Mouse (Mus musculus) kidney, postnatal 0 days (tissue): Measurements from ENCODE around the gene Krtap19-3. TPM values are rescaled to one million over a fixed set of nuclear protein-coding genes. Genes with fewer than 3 reads are reported as not detected.

ENCODE experiments used
- ATAC-seq: fragments of 200-750 bp; cut with Nextera tagmentation; replicated peaks from 2 replicates; pipeline ENCODE4 v1.8.0; 2017; ENCODE audit warnings: low read depth, moderate number of reproducible peaks, moderate TSS enrichment, moderate library complexity; ENCODE audit not compliant: low FRiP score
- DNase-seq: peaks from one replicate; pipeline ENCODE4 v3.0.0-alpha.2; 2016; ENCODE audit warnings: low spot score
- H3K27ac ChIP-seq: fragments of 300-500 bp; sonication (generic); 2 replicates; pipeline ENCODE4 v1.5.1; 2014; ENCODE audit warnings: mild to moderate bottlenecking
- H3K27me3 ChIP-seq: fragments of 300-500 bp; sonication (generic); 2 replicates; pipeline ENCODE4 v1.6.1; 2014; ENCODE audit warnings: low read length, mixed read lengths; ENCODE audit not compliant: insufficient read depth
- H3K36me3 ChIP-seq: fragments of 300-500 bp; sonication (generic); 2 replicates; pipeline ENCODE4 v1.6.1; 2014; ENCODE audit warnings: low read length, mixed read lengths; ENCODE audit not compliant: insufficient read depth
- H3K4me1 ChIP-seq: fragments of 300-500 bp; sonication (generic); replicated peaks from 2 replicates; pipeline ENCODE4 v1.6.1; 2014; ENCODE audit warnings: antibody characterized with exemption, low read length, mixed read lengths; ENCODE audit not compliant: insufficient read depth
- H3K4me2 ChIP-seq: fragments of 300-500 bp; sonication (generic); 2 replicates; pipeline ENCODE4 v1.6.1; 2014; ENCODE audit warnings: mild to moderate bottlenecking, low read length, moderate library complexity, mixed read lengths
- H3K4me3 ChIP-seq: fragments of 300-500 bp; sonication (generic); replicated peaks from 2 replicates; pipeline ENCODE4 v1.5.1; 2014; ENCODE audit warnings: low read depth, low read length
- H3K9ac ChIP-seq: fragments of 300-500 bp; sonication (generic); 2 replicates; pipeline ENCODE4 v1.6.1; 2014; ENCODE audit warnings: low read depth, low read length
- H3K9me3 ChIP-seq: fragments of 300-500 bp; sonication (generic); replicated peaks from 2 replicates; pipeline ENCODE4 v1.6.1; 2016; ENCODE audit warnings: low read length, inconsistent platforms, mixed read lengths
- CTCF ChIP-seq: IDR thresholded peaks from 2 replicates; pipeline ENCODE4 v1.5.1; 2016; ENCODE audit warnings: antibody characterized with exemption, low read depth, mild to moderate bottlenecking, moderate library complexity
- WGBS: fragments of 180-500 bp; shearing (Covaris S2); extraction: QIAGEN DNeasy Blood & Tissue Kit; methylation state at CpG from one replicate; pipeline ENCODE4 v1.1.7; 2014; 5-methylcytosine and 5-hydroxymethylcytosine counted together
- polyA plus RNA-seq: library from polyadenylated mRNA; unstranded; fragments of >200 nt; fragmentation: Nextera tagmentation; extraction: Ambion mirVana; gene quantifications from 2 replicates; pipeline ENCODE4 v1.2.1, GENCODE M21; 2015

Krtap19-3 gene
- not detected in 2 replicates for polyA plus RNA-seq

DNA sequence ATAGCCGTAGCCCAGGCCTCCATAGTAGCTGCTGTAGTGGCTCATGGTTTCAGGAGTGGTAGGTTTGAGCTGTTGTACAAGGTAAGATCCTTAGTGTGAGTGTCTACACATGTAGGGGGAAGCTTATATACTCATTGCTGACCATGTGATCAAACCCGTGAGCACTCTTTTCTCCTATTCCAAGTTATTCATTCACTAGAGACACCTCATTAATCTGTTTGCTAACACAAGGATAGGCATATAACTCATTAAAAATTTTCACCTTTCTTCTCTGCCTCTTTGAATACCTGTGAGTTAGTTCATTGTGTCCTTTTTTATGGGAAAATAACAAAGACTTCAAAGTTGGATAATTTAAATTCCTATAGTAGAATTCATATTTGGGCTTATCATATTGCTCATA, at the start of gene Krtap19-3:
Gene Krtap19-3, minus strand, starts transcription at position 101 of the 400 bp plus-strand sequence.
- no peak within 1 kb of the TSS for H3K4me2 ChIP-seq
- H3K36me3 ChIP-seq = no peaks in the 10 kb centered on the region
- H3K4me1 ChIP-seq = no peaks in the 10 kb centered on the region
- no peak for ATAC-seq
- 74% methylated on average over 2 of the region's 2 CpGs for WGBS
- no peak for DNase-seq
- H3K9ac ChIP-seq = no peak within 1 kb of the TSS
- no peaks in the 10 kb centered on the region for H3K9me3 ChIP-seq
- H3K27me3 ChIP-seq = no peaks in the 10 kb centered on the region
- H3K4me3 ChIP-seq = no peak within 1 kb of the TSS
- no peak for TF ChIP-seq CTCF
- H3K27ac ChIP-seq = no peak within 1 kb of the TSS

DNA sequence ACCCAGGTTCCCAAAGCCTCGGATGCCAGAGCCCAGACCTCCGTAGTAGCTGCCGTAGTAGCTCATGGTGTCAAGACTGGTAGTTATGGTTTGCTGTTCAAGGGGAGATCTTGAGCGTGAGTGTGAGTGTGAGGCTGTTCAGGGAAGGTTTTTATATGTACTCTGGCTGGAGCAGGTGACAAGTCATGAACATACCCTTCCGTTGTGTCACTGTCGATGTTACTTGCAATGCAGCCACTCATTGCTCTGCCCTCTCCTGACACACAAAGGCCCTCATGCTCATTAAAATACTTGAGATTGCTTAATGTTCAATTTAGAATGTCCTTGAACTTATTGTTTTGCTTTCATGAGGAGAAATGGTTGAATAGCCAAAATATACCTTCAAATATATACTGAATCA, 18.5 kb upstream of the Krtap19-3 start, which contains the start of gene Krtap19-5:
Gene Krtap19-5, minus strand, starts transcription at position 101 of the 400 bp plus-strand sequence.
- Histone ChIP-seq H3K27ac (no peak within 1 kb of the TSS), H3K36me3 (no peaks in the 10 kb centered on the region), H3K9me3 (no peaks in the 10 kb centered on the region), H3K4me2 (no peak within 1 kb of the TSS), H3K4me1 (no peaks in the 10 kb centered on the region), H3K4me3 (no peak within 1 kb of the TSS), H3K9ac (no peak within 1 kb of the TSS), H3K27me3 (no peaks in the 10 kb centered on the region)
- TF ChIP-seq CTCF = no peak
- DNase-seq = no peak
- no peak for ATAC-seq
- 93% methylated on average over 6 of the region's 6 CpGs for WGBS

DNA sequence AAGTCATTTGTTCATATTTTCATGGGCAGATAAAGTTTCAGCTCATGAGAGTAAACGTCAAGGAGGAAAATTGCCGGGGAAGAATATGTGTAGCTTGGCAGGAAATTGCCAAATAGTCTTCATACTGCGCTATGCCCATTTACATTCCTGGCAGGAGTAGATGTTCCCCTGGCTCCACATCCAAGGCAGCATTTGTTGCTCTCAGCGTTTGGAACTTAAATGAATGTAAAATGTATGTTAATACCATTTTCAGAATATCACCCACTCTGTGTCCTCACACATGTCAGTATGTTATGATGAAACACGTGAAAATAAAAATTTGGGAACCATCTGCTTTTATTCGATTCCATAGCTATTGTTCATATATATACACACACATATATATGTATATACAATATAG, 9.0 kb upstream of the Krtap19-3 start:
- WGBS = 84% methylated on average over 6 of the region's 6 CpGs
- TF ChIP-seq CTCF = no peak
- Histone ChIP-seq H3K4me2 (no peak overlapping the region), H3K4me1 (no peaks in the 10 kb centered on the region), H3K27me3 (no peaks in the 10 kb centered on the region), H3K9ac (no peak overlapping the region), H3K27ac (no peak overlapping the region), H3K9me3 (no peaks in the 10 kb centered on the region), H3K4me3 (no peak overlapping the region), H3K36me3 (no peaks in the 10 kb centered on the region)
- DNase-seq = no peak
- no peak for ATAC-seq

DNA sequence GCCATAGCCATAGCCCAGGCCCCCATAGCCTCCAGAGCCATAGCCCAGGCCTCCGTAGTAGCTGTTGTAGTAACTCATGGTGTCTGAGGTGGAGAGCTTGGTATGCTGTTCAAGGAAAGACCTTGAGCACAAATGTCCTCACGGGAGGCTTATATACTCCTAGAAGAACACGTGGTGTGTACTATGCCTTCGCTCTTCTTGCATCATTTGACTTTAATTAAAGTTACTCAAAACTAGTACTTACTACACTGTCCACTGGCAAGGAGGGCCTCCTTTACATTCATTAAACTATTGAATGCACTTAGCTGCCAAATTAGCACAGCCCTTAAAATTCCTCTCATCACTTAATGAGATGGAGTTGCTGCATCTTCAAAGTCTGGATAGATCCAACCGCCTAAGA, 7.2 kb upstream of the Krtap19-3 start, which contains the start of gene Krtap19-4:
Gene Krtap19-4, minus strand, starts transcription at position 101 of the 400 bp plus-strand sequence.
- no peak within 1 kb of the TSS for H3K27ac ChIP-seq
- no peak for DNase-seq
- WGBS = 90% methylated on average over 5 of the region's 5 CpGs

DNA sequence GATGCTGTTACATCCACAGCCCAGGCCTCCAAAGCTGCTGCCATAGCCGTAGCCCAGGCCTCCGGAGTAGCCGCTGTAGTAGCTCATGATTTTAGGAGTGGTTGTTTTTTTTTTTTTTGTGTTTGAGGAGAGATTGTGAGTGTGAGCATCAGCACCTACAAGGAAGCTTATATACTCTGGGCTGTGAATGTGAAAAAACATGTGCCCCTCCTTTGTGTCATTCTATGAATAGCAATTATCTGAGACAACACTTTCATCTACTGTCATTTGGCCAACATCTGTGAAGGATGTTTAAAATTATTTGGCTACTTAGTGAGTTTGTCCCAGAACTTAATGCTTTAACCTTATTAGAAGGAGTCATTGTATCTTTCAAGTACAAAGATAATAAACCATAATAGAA, 3.7 kb downstream of the Krtap19-3 start, which contains the start of gene Krtap19-2:
Gene Krtap19-2, minus strand, starts transcription at position 101 of the 400 bp plus-strand sequence.
- DNase-seq (no peak), ATAC-seq (no peak)
- H3K4me1 ChIP-seq = no peaks in the 10 kb centered on the region
- no peak within 1 kb of the TSS for H3K4me3 ChIP-seq
- no peak within 1 kb of the TSS for H3K27ac ChIP-seq
- H3K36me3 ChIP-seq = no peaks in the 10 kb centered on the region
- no peak within 1 kb of the TSS for H3K9ac ChIP-seq
- WGBS = 96% methylated on average over 3 of the region's 3 CpGs
- H3K9me3 ChIP-seq = no peaks in the 10 kb centered on the region
- no peaks in the 10 kb centered on the region for H3K27me3 ChIP-seq
- no peak within 1 kb of the TSS for H3K4me2 ChIP-seq
- TF ChIP-seq CTCF = no peak

More for the DNA sequence above, 7.2 kb upstream of the Krtap19-3 start, which contains the start of gene Krtap19-4:
- H3K4me3 ChIP-seq = no peak within 1 kb of the TSS
- no peaks in the 10 kb centered on the region for H3K27me3 ChIP-seq
- H3K36me3 ChIP-seq = no peaks in the 10 kb centered on the region
- H3K4me2 ChIP-seq = no peak within 1 kb of the TSS
- H3K9ac ChIP-seq = no peak within 1 kb of the TSS
- no peaks in the 10 kb centered on the region for H3K4me1 ChIP-seq
- ATAC-seq = no peak
- no peaks in the 10 kb centered on the region for H3K9me3 ChIP-seq
- no peak for TF ChIP-seq CTCF

DNA sequence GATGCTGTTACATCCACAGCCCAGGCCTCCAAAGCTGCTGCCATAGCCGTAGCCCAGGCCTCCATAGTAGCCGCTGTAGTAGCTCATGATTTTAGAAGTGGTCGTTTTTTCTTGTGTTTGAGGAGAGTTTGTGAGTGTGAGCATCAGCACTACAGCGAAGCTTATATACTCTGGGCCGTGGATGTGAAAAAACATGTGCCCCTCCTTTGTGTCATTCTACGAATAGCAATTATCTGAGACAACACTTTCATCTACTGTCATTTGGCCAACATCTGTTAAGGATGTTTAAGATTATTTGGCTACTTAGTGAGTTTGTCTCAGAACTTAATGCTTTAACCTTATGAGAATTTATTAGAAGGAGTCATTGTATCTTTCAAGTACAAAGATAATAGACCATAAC, 8.5 kb downstream of the Krtap19-3 start, which contains the start of gene Krtap19-1:
Gene Krtap19-1, minus strand, starts transcription at position 101 of the 400 bp plus-strand sequence.
- ATAC-seq (no peak), DNase-seq (no peak)
- 90% methylated on average over 6 of the region's 6 CpGs for WGBS
- Histone ChIP-seq H3K4me2 (no peak within 1 kb of the TSS), H3K9ac (no peak within 1 kb of the TSS), H3K4me3 (no peak within 1 kb of the TSS), H3K27me3 (no peaks in the 10 kb centered on the region), H3K36me3 (no peaks in the 10 kb centered on the region), H3K9me3 (no peaks in the 10 kb centered on the region), H3K4me1 (no peaks in the 10 kb centered on the region), H3K27ac (no peak within 1 kb of the TSS)
- TF ChIP-seq CTCF = no peak
